Mouse (Mus musculus) kidney, adult 10 weeks (tissue): ENCODE data around the gene Rnf103. TPM values are rescaled to one million over a fixed set of nuclear protein-coding genes. Genes with fewer than 3 reads are reported as not detected.

Experiments used
- polyA plus RNA-seq: library from polyadenylated mRNA; stranded (reverse); fragments of 350-450 nt; fragmentation: Illumina TruSeq; extraction: RNeasy Lipid Tissue Mini Kit (QIAGEN cat#74804); gene quantifications from one replicate; pipeline ENCODE4 v1.2.3, GENCODE M21; 2014; ENCODE audit warnings: low read depth, low replicate concordance

Gene Rnf103
- polyA plus RNA-seq: 101 TPM

DNA sequence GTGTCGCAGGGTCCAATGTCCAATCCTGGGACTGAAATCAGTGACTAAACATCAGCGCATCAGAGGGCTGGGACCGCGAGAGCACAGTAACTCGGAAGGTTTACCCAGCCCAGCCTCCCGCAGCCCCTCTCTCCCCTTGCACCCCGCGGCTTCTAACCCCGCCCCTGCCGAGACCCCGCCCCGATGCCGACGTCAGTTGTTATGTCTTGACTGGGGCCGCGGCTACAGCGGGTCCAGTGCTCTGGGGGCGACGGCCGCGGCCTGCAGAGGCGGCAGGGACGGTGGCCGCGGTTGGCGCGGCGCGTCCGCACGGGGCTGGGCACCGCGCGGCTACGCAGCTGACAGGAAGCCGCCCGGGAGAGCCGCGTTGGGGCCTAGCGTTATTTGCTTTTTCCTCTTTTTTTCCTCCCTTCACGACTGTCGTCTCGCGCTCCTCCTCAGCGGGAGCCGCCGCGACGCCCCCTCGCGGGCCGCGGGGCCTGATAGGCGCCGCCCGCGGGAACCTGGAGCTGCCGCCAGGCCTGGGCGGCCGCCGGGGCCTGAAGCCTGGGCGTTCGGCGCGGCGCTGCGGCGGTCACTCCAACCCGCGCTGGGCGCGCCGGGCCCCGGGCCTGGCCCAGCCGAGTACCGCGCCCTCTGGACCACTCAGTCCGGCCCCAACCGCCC, at the start of gene Rnf103:
Gene Rnf103, plus strand, starts transcription at position 220 of the 666 bp plus-strand sequence.

DNA sequence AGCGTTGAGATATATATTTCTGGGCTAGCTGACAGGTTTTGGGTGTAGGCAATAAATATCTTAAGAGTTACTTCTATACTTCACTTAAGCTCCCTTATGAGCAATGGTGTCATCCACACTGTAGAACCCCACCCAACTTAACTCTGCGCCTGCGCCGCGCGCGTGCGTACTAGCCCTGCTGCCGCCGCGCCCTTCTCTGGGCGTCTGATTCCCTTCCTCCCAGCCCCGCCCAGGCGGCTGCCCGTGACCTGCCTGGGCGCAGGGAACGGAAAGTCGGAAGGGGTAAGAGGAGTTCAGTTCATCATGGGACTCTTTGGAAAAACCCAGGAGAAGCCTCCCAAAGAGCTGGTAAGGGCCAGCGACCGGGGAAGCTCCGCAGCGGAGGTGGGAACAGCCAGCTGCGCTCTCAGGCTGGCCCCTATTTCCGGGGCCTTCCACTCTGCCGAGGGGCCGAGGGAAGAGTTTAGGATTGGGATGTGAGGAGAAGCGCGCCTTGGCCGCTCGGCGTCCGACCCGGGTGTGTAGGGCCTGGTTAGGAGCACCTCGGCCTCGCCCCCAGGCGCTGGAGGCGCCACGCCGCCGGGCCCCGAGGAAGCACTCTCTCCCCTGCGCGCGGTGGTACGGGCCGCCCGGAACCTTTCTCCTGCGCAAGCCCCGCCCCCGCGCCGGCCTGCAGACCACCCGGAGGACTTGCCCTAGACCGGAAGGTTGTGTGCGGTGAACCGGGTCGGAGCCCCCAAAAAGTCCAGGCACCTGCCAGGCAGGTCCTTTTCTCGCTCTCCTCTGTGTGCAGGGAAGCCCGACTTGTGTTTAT, 50.2 kb downstream of the Rnf103 start, which contains the start of gene Chmp3:
Gene Chmp3, plus strand, starts transcription at position 112 of the 814 bp plus-strand sequence.

Other genes with a start within 250 kb of the Rnf103 start
- gene Krcc1, start 222.2 kb upstream of the Rnf103 start, polyA plus RNA-seq: 418 TPM
- gene Smyd1, start 171.7 kb upstream of the Rnf103 start, polyA plus RNA-seq: 0.93 TPM
- not detected for gene Cd8b1, start 171.1 kb upstream of the Rnf103 start, polyA plus RNA-seq
- 0.97 TPM for gene Cd8a, start 120.5 kb upstream of the Rnf103 start, polyA plus RNA-seq
- 182 TPM for gene Rmnd5a, start 53.3 kb upstream of the Rnf103 start, polyA plus RNA-seq
- gene Chmp3, start 49.9 kb downstream of the Rnf103 start, polyA plus RNA-seq: 160 TPM
- 41.2 TPM for gene Kdm3a, start 139.1 kb downstream of the Rnf103 start, polyA plus RNA-seq
- gene Reep1, start 213.7 kb downstream of the Rnf103 start, polyA plus RNA-seq: 0.28 TPM